Mouse (Mus musculus) heart, embryonic 16.5 days (tissue): ENCODE measurements around the gene Serpina1a. TPM values are rescaled to one million over a fixed set of nuclear protein-coding genes. Genes with fewer than 3 reads are reported as not detected.
"Not testable (repeated sequence)": the region's sequence is repeated elsewhere in the genome, so short reads cannot be mapped to it uniquely, and the experiment has no call there.

Source experiments
- ATAC-seq: fragments of 200-750 bp; cut with Nextera tagmentation; replicated peaks from 2 replicates; pipeline ENCODE4 v1.8.0; 2017; ENCODE audit warnings: moderate number of reproducible peaks; ENCODE audit not compliant: insufficient read depth, low FRiP score; ENCODE audit errors: extremely low read depth
- H3K27ac ChIP-seq: fragments of 300-500 bp; sonication (generic); 2 replicates; pipeline ENCODE4 v1.5.1; 2014; ENCODE audit warnings: mild to moderate bottlenecking, low read length, control low read depth, moderate library complexity
- H3K27me3 ChIP-seq: fragments of 300-500 bp; sonication (generic); 2 replicates; pipeline ENCODE4 v1.6.1; 2014; ENCODE audit warnings: low read length, mixed read lengths; ENCODE audit not compliant: control insufficient read depth, insufficient read depth
- H3K36me3 ChIP-seq: fragments of 300-500 bp; sonication (generic); 2 replicates; pipeline ENCODE4 v1.6.1; 2014; ENCODE audit not compliant: control insufficient read depth, insufficient read depth
- H3K4me1 ChIP-seq: fragments of 300-500 bp; sonication (generic); 2 replicates; pipeline ENCODE4 v1.6.1; 2014; ENCODE audit warnings: low read length, mixed read lengths; ENCODE audit not compliant: control insufficient read depth, insufficient read depth
- H3K4me2 ChIP-seq: fragments of 300-500 bp; sonication (generic); 2 replicates; pipeline ENCODE4 v1.6.1; 2014; ENCODE audit warnings: low read depth, mild to moderate bottlenecking, control low read depth, low read length
- H3K4me3 ChIP-seq: fragments of 300-500 bp; sonication (generic); 2 replicates; pipeline ENCODE4 v1.5.1; 2014; ENCODE audit warnings: mild to moderate bottlenecking, control low read depth, low read length
- H3K9ac ChIP-seq: fragments of 300-500 bp; sonication (generic); 2 replicates; pipeline ENCODE4 v1.6.1; 2014; ENCODE audit warnings: low read length, control low read depth
- H3K9me3 ChIP-seq: fragments of 300-500 bp; sonication (generic); replicated peaks from 2 replicates; pipeline ENCODE4 v1.6.1; 2016; ENCODE audit warnings: low read length; ENCODE audit not compliant: control insufficient read depth
- WGBS: fragments of 180-500 bp; shearing (Covaris S2); extraction: QIAGEN DNeasy Blood & Tissue Kit; methylation state at CpG from one replicate; pipeline ENCODE4 v1.1.7; 2014; 5-methylcytosine and 5-hydroxymethylcytosine counted together
- polyA plus RNA-seq: library from polyadenylated mRNA; unstranded; fragments of >200 nt; fragmentation: Nextera tagmentation; extraction: Ambion mirVana; gene quantifications from 2 replicates; pipeline ENCODE4 v1.2.1, GENCODE M21; 2015

The Serpina1a gene
- 0.85 and 0.90 TPM in 2 replicates for polyA plus RNA-seq

- H3K36me3 ChIP-seq, result not testable (repeated sequence)
Observed at GRCm38 (mm10) chr12:103863101-103863974, at the start of gene Serpina1a. Serpina1a (minus strand) TSS chr12:103863562.

DNA sequence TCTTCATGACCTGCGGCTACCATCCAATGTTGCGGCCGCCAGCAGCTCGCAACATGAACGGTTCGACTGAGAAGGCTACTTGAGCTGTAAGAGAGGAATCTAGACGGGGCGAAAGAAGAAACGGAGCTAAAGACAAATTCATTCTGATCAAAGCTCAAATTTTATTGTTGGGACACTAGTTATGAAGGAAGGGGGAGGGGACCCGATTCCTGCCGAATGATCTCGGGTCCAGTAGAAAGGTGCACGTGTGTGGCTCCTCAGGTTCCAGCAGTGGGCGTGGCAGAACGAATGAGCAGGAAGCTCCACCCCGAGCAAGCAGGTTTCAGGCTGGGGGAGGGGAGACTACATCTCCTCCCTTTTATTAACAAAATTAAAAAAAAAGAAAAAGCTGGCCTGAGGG is 45.8 kb upstream of the Serpina1a start:
- H3K4me2 ChIP-seq, H3K27ac ChIP-seq, H3K4me1 ChIP-seq, H3K36me3 ChIP-seq, H3K9me3 ChIP-seq, H3K9ac ChIP-seq, H3K27me3 ChIP-seq, ATAC-seq, H3K4me3 ChIP-seq: not testable (repeated sequence)
- WGBS, result 92% methylated on average over 10 of the region's 16 CpGs

More at GRCm38 (mm10) chr12:103863101-103863974, at the start of gene Serpina1a:
- H3K27me3 ChIP-seq, H3K4me2 ChIP-seq, ATAC-seq, H3K4me3 ChIP-seq, H3K9me3 ChIP-seq, H3K27ac ChIP-seq, H3K4me1 ChIP-seq, H3K9ac ChIP-seq: not testable (repeated sequence)
- 70% methylated on average over 9 of the region's 9 CpGs for WGBS

DNA sequence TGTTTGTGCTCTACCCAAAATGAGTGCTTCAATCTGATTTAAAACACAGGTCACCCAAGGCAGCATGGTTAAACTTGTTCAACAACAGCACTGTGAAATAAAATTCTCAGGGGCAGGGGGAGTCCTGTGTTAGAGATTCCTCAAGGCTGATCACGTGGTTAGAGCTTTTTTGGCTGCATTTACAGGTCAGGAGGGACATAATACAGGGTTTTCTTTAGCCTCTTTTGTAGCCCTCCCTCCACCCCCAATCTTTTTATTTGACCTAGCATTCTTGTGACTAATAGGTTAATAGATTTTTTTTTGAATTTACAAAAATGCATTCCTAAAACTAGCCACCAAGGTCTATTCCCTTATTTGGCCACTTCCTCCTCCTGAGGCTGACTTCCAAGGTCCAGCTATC is 44.4 kb upstream of the Serpina1a start:
- not testable (repeated sequence) for H3K27me3 ChIP-seq, H3K4me1 ChIP-seq, H3K27ac ChIP-seq, H3K4me3 ChIP-seq, H3K9me3 ChIP-seq, H3K4me2 ChIP-seq, H3K36me3 ChIP-seq, ATAC-seq, H3K9ac ChIP-seq
- WGBS, result 35% methylated on average over 1 of the region's 1 CpGs

DNA sequence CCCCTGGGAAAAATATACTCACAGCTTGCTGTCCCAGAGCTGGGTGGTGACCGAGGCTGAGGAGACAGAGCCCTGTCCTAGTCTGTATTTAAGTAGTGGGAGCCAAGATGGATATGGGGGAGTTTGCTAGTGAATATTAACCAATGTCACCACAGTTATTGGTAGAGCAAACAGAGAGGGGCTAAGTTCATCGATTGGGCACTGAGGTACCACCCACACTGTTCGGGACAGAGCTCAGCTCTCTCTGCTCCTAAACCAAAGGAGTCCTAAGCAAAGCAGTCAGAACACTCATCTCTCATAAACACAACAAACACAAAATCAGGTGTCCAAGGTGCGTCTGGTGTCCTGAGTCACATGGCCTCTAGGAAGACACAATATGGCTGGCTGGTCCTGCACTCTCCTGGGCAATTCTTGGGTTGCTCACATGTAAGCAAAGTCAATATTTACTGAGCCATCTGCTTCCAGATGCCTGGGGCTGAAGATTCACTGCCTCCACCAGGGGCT is 41.5 kb upstream of the Serpina1a start, which contains the start of gene Serpina1c:
Gene Serpina1c, minus strand, starts transcription at position 51 of the 504 bp plus-strand sequence.
- not testable (repeated sequence) for H3K4me3 ChIP-seq, H3K4me1 ChIP-seq, H3K4me2 ChIP-seq, ATAC-seq, H3K9ac ChIP-seq, H3K9me3 ChIP-seq, H3K27ac ChIP-seq, H3K36me3 ChIP-seq, H3K27me3 ChIP-seq
- 74% methylated on average over 4 of the region's 4 CpGs for WGBS

DNA sequence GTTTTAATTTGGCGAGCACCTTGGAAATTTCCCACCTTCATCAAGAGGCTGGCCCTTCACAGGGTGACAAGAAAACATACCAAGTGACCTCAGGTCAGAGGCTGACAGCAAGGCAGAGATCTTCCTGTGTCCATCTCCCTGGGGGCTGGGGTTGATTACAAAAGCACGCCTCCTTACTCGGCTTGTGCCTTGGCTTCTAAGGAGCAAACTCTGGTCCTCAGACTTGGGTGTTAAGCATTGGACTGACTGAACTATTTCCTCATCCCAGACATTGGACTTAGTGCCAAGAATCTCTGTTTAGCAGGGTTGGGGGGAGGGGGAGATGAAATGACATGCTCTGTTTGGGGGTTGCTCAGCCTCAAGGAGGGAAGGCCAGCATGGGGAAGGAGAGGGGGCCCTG is 38.6 kb upstream of the Serpina1a start:
- 68% methylated on average over 3 of the region's 3 CpGs for WGBS
- not testable (repeated sequence) for H3K27me3 ChIP-seq, H3K9ac ChIP-seq, ATAC-seq, H3K4me3 ChIP-seq, H3K4me2 ChIP-seq, H3K4me1 ChIP-seq, H3K36me3 ChIP-seq, H3K27ac ChIP-seq, H3K9me3 ChIP-seq

GRCm38 (mm10) chr12:103866873-103867272 is 3.5 kb upstream of the Serpina1a start:
- not testable (repeated sequence) for H3K9me3 ChIP-seq, H3K27me3 ChIP-seq, H3K9ac ChIP-seq, ATAC-seq, H3K4me3 ChIP-seq, H3K27ac ChIP-seq, H3K4me2 ChIP-seq, H3K36me3 ChIP-seq, H3K4me1 ChIP-seq
- WGBS, result 66% methylated on average over 1 of the region's 1 CpGs

- WGBS, result 49% methylated on average over 3 of the region's 3 CpGs
- Histone ChIP-seq H3K27me3 (no peaks in the 10 kb centered on the region), H3K4me2 (no peak overlapping the region), H3K9me3 (no peaks in the 10 kb centered on the region), H3K27ac (no peak overlapping the region), H3K9ac (no peak overlapping the region), H3K4me3 (no peak overlapping the region), H3K36me3 (no peaks in the 10 kb centered on the region), H3K4me1 (no peaks in the 10 kb centered on the region)
- no peak for ATAC-seq
Observed at GRCm38 (mm10) chr12:103860976-103861375, 2.4 kb downstream of the Serpina1a start.

- 60% methylated on average over 3 of the region's 4 CpGs for WGBS
- not testable (repeated sequence) for ATAC-seq, H3K4me3 ChIP-seq, H3K4me1 ChIP-seq, H3K9ac ChIP-seq, H3K36me3 ChIP-seq, H3K4me2 ChIP-seq, H3K27ac ChIP-seq, H3K9me3 ChIP-seq, H3K27me3 ChIP-seq
Observed at GRCm38 (mm10) chr12:103860571-103860970, 2.8 kb downstream of the Serpina1a start.

DNA sequence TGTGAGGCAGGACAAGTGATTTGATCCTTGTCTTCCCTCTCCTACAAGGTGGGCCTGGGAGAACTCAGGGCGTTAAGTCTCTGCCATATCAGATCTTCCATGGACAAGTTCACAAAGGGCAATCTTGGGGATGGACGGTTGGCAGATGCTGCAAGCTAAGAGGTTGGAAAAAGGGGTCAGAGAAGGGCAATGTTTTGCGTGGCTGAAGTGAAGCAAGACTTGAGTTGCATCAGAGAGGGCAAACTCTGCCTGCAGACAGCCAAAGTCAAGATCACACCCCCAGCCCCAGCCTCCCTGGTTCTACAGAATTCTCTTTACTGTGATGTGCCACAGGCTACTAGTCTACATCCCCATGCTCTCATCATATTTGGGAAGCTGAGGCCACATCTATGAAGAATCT is 3.8 kb downstream of the Serpina1a start:
- not testable (repeated sequence) for H3K4me2 ChIP-seq, H3K27me3 ChIP-seq, H3K4me1 ChIP-seq, ATAC-seq, H3K4me3 ChIP-seq, H3K27ac ChIP-seq, H3K36me3 ChIP-seq, H3K9me3 ChIP-seq, H3K9ac ChIP-seq
- 55% methylated on average over 3 of the region's 3 CpGs for WGBS
